Mouse (Mus musculus): ENCODE results near the gene Tmem164. TPM values are rescaled to one million over a fixed set of nuclear protein-coding genes. Genes with fewer than 3 reads are reported as not detected.

Gene Tmem164
- polyA plus RNA-seq, 1 experiment from 2014 or later: 53.7 TPM

- Histone ChIP-seq H3K9me3 (no peaks in the 10 kb centered on the region), H3K4me2 (no peak overlapping the region), H3K36me3 (no peaks in the 10 kb centered on the region), H3K27me3 (peaks cover 19% of the 10 kb centered on the region; the same call in 1 of the 2 replicates), H3K4me1 (no peaks in the 10 kb centered on the region), H3K27ac (no peak overlapping the region), H3K4me3 (no peak overlapping the region), H3K9ac (no peak overlapping the region)
- no peak for ATAC-seq (ENCODE audit: insufficient number of reproducible peaks, insufficient read depth, low FRiP score, low TSS enrichment, low read depth)
- WGBS: 90% methylated on average over 3 of the region's 3 CpGs
Measured at GRCm38 (mm10) chrX:142721897-142722296, 40.7 kb downstream of the Tmem164 start.

GRCm38 (mm10) chrX:142724203-142724602 lies 43.0 kb downstream of the Tmem164 start:
- H3K27me3 ChIP-seq: peaks cover 23% of the 10 kb centered on the region; the same call in 1 of the 2 replicates
- no peak overlapping the region for H3K9ac ChIP-seq
- 83% methylated on average over 2 of the region's 2 CpGs for WGBS

GRCm38 (mm10) chrX:142725571-142725970 lies 44.4 kb downstream of the Tmem164 start:
- WGBS: 83% methylated on average over 2 of the region's 2 CpGs
- H3K9ac ChIP-seq: no peak overlapping the region
- H3K9me3 ChIP-seq: no peaks in the 10 kb centered on the region
- no peak overlapping the region for H3K4me3 ChIP-seq
- H3K4me2 ChIP-seq: no peak overlapping the region
- no peak overlapping the region for H3K27ac ChIP-seq
- ATAC-seq (ENCODE audit: insufficient number of reproducible peaks, insufficient read depth, low FRiP score, low TSS enrichment, low read depth): no peak
- H3K27me3 ChIP-seq: peaks cover 25% of the 10 kb centered on the region; the same call in 1 of the 2 replicates
- no peaks in the 10 kb centered on the region for H3K36me3 ChIP-seq
- H3K4me1 ChIP-seq: no peaks in the 10 kb centered on the region

More at GRCm38 (mm10) chrX:142724203-142724602, 43.0 kb downstream of the Tmem164 start:
- Histone ChIP-seq H3K4me2 (no peak overlapping the region), H3K27ac (no peak overlapping the region), H3K36me3 (no peaks in the 10 kb centered on the region), H3K4me1 (no peaks in the 10 kb centered on the region), H3K4me3 (no peak overlapping the region), H3K9me3 (no peaks in the 10 kb centered on the region)
- no peak for ATAC-seq (ENCODE audit: insufficient number of reproducible peaks, insufficient read depth, low FRiP score, low TSS enrichment, low read depth)

- H3K9me3 ChIP-seq: no peaks in the 10 kb centered on the region
- H3K9ac ChIP-seq: no peak overlapping the region
- H3K27ac ChIP-seq: no peak overlapping the region
- H3K4me3 ChIP-seq: no peak overlapping the region
- no peak overlapping the region for H3K4me2 ChIP-seq
- peaks cover 25% of the 10 kb centered on the region; the same call in 1 of the 2 replicates for H3K27me3 ChIP-seq
- no peaks in the 10 kb centered on the region for H3K36me3 ChIP-seq
- H3K4me1 ChIP-seq: 0 out of 2 replicates have a peak, but pooled peaks cover 2% of the 10 kb centered on the region
- WGBS: 82% methylated on average over 2 of the region's 2 CpGs
- no peak for ATAC-seq (ENCODE audit: insufficient number of reproducible peaks, insufficient read depth, low FRiP score, low TSS enrichment, low read depth)
Measured at GRCm38 (mm10) chrX:142726311-142726710, 45.1 kb downstream of the Tmem164 start.

DNA sequence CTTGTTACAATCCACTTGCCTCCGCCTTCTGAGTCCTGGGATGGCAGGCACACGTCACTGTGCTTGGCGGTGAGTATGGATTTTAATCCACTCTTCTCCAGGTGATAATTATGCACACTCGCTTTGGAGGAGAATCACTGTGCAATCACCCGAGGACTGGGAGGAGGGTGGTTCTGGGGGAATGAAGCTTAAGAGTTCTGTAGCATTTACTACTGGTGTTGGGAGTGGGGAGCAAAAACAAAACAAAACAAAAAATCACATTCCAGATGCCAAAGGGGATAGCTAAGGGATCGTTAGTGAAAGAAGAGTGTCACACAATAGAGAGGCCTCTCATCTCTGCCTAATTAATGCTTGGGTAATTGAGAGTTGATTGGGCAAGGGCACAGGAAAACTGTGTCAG lies 46.6 kb downstream of the Tmem164 start:
- ATAC-seq (ENCODE audit: insufficient number of reproducible peaks, insufficient read depth, low FRiP score, low TSS enrichment, low read depth): no peak
- 74% methylated on average over 6 of the region's 6 CpGs for WGBS
- Histone ChIP-seq H3K4me3 (no peak overlapping the region), H3K9me3 (no peaks in the 10 kb centered on the region), H3K27ac (no peak overlapping the region), H3K9ac (no peak overlapping the region), H3K4me2 (no peak overlapping the region), H3K36me3 (no peaks in the 10 kb centered on the region), H3K4me1 (0 out of 2 replicates have a peak, but pooled peaks cover 3% of the 10 kb centered on the region), H3K27me3 (peaks cover 29% of the 10 kb centered on the region; the same call in 1 of the 2 replicates)

DNA sequence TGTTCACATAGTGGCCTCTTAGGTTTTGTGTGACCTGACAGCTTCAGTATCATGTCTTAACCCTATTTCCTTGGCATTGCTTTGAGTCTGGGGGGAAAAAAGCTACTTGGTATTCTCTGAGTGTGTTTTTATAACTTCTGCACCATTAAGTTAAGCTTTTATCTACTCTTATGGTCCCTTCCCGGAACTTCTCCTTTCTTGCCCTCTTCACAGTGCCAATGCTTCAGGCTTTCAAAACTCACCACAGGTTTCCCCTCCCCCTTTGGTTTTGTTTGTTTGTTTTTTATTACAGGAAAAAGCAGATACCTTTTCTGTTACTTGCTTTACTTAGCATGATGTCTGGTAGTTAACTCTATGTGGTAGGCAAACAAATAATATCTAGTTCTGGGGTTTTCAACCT lies 47.8 kb downstream of the Tmem164 start:
- Histone ChIP-seq H3K4me3 (no peak overlapping the region), H3K27me3 (peaks cover 19% of the 10 kb centered on the region; the same call in 1 of the 2 replicates), H3K4me1 (0 out of 2 replicates have a peak, but pooled peaks cover 3% of the 10 kb centered on the region), H3K4me2 (no peak overlapping the region), H3K9ac (no peak overlapping the region), H3K27ac (no peak overlapping the region), H3K9me3 (no peaks in the 10 kb centered on the region), H3K36me3 (no peaks in the 10 kb centered on the region)
- ATAC-seq (ENCODE audit: insufficient number of reproducible peaks, insufficient read depth, low FRiP score, low TSS enrichment, low read depth): no peak
- WGBS: 90% methylated on average over 1 of the region's 1 CpGs

DNA sequence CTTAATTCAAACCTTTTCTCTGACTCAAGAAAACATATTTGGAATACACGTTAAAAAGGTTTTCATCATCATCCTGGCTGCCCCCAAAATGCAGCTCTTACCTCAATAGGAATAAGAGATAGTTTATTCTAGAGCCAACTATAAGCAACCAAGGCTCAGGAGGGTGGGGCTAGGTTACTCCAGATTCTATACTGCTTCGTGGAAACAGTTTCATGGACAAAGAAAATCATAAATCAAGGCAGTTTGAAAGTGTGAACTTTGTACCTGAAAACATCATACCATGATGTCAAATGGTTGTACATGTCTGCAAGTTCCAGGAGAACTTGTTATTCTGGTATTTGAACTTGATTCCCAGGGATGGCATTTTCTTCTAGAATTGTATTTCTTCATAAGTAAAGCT lies 48.3 kb downstream of the Tmem164 start:
- WGBS: 70% methylated on average over 2 of the region's 2 CpGs
- ATAC-seq (ENCODE audit: insufficient number of reproducible peaks, insufficient read depth, low FRiP score, low TSS enrichment, low read depth): no peak
- Histone ChIP-seq H3K4me1 (0 out of 2 replicates have a peak, but pooled peaks cover 3% of the 10 kb centered on the region), H3K36me3 (no peaks in the 10 kb centered on the region), H3K27me3 (peaks cover 18% of the 10 kb centered on the region; the same call in 1 of the 2 replicates), H3K4me2 (no peak overlapping the region), H3K4me3 (no peak overlapping the region), H3K9me3 (no peaks in the 10 kb centered on the region), H3K27ac (no peak overlapping the region), H3K9ac (no peak overlapping the region)

DNA sequence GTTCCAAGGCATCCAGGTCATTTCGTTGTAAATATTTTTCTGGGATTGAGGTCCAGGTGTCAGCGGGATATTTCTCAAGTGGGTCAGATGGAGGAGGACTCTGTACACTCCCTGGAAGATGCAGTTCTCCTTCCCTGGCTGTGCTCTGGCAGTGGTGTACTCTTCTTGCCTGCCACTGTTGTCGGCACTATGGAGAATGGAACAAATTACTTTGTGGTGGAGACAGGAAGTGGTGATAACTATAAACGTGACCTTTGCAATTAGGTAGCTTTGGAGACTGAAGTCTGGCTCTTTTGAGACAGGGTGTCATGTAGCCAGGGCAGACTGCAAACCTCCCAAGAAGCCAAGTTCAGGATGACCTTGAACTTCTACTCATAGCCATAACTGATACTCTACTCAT lies 55.9 kb downstream of the Tmem164 start:
- Histone ChIP-seq H3K27me3 (peaks cover 18% of the 10 kb centered on the region), H3K9ac (no peak overlapping the region), H3K4me2 (no peak overlapping the region), H3K27ac (0 out of 2 replicates have a peak overlapping the region, but pooled peaks have one; percentile 7), H3K36me3 (no peaks in the 10 kb centered on the region), H3K9me3 (no peaks in the 10 kb centered on the region), H3K4me1 (0 out of 2 replicates have a peak, but pooled peaks cover 3% of the 10 kb centered on the region), H3K4me3 (no peak overlapping the region)
- 57% methylated on average over 4 of the region's 4 CpGs for WGBS
- no peak for ATAC-seq (ENCODE audit: insufficient number of reproducible peaks, insufficient read depth, low FRiP score, low TSS enrichment, low read depth)

- Histone ChIP-seq H3K9me3 (no peaks in the 10 kb centered on the region), H3K4me2 (peak overlapping the region; percentile 16; the same call in 1 of the 2 replicates), H3K9ac (no peak overlapping the region), H3K27ac (0 out of 2 replicates have a peak overlapping the region, but pooled peaks have one; percentile 7), H3K4me1 (0 out of 2 replicates have a peak, but pooled peaks cover 3% of the 10 kb centered on the region), H3K27me3 (peaks cover 14% of the 10 kb centered on the region), H3K4me3 (no peak overlapping the region), H3K36me3 (no peaks in the 10 kb centered on the region)
- WGBS: 50% methylated on average over 6 of the region's 6 CpGs
- ATAC-seq (ENCODE audit: insufficient number of reproducible peaks, insufficient read depth, low FRiP score, low TSS enrichment, low read depth): no peak
Measured at GRCm38 (mm10) chrX:142737719-142738118, 56.5 kb downstream of the Tmem164 start.

DNA sequence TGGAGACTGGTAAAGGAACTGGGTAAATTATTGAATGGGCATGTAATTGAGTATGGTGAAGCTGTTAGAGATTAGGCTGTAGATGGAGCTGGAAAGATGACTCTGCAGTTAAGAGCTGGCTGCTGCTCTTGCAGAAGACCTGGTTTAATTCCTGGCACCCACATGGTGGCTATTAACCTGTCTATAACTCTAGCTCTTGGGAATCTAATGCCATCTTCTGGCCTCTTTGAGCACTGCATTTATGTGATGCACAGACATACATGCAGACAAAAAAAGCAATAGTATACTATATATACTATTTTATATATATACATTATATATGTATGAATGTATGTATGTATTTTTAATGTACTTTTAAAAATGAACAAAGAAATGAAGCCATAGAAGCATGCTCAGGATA lies 66.2 kb downstream of the Tmem164 start:
- H3K4me3 ChIP-seq: no peak overlapping the region
- H3K9ac ChIP-seq: no peak overlapping the region
- no peak for ATAC-seq (ENCODE audit: insufficient number of reproducible peaks, insufficient read depth, low FRiP score, low TSS enrichment, low read depth)
- H3K36me3 ChIP-seq: no peaks in the 10 kb centered on the region
- no peaks in the 10 kb centered on the region for H3K4me1 ChIP-seq
- no peak overlapping the region for H3K4me2 ChIP-seq
- no peaks in the 10 kb centered on the region for H3K9me3 ChIP-seq
- peaks cover 22% of the 10 kb centered on the region; the same call in 1 of the 2 replicates for H3K27me3 ChIP-seq
- H3K27ac ChIP-seq: no peak overlapping the region

DNA sequence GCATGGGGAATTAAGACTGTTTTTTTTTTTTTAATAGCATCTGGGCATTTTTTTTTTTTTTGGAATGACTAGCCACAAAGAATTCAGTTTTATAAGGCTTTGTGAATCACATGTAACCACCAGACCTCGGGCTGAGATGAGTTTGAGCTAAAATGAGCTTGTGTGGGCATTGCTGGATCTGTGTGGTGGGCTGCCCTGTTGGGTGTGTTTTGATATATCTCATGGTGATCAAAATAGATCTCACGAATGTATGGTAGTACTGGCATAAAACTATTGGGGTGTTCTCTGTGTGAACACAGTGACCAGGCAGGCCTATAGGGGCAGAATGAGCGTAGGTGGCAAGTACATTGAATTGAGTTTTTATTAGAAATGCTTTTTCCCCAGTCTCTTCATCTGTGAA lies 67.4 kb downstream of the Tmem164 start:
- no peak overlapping the region for H3K4me2 ChIP-seq
- peaks cover 23% of the 10 kb centered on the region; the same call in 1 of the 2 replicates for H3K27me3 ChIP-seq
- WGBS: 84% methylated on average over 3 of the region's 3 CpGs
- no peaks in the 10 kb centered on the region for H3K9me3 ChIP-seq
- H3K27ac ChIP-seq: no peak overlapping the region
- no peak for ATAC-seq (ENCODE audit: insufficient number of reproducible peaks, insufficient read depth, low FRiP score, low TSS enrichment, low read depth)
- H3K36me3 ChIP-seq: no peaks in the 10 kb centered on the region
- H3K9ac ChIP-seq: no peak overlapping the region
- H3K4me3 ChIP-seq: no peak overlapping the region
- no peaks in the 10 kb centered on the region for H3K4me1 ChIP-seq

- 69% methylated on average over 4 of the region's 4 CpGs for WGBS
- H3K4me1 ChIP-seq: no peaks in the 10 kb centered on the region
Measured at GRCm38 (mm10) chrX:142750775-142751174, 69.6 kb downstream of the Tmem164 start.

More at GRCm38 (mm10) chrX:142750775-142751174, 69.6 kb downstream of the Tmem164 start:
- Histone ChIP-seq H3K9me3 (no peaks in the 10 kb centered on the region), H3K27me3 (peaks cover 27% of the 10 kb centered on the region; the same call in 1 of the 2 replicates), H3K27ac (no peak overlapping the region), H3K36me3 (no peaks in the 10 kb centered on the region), H3K4me3 (no peak overlapping the region), H3K4me2 (no peak overlapping the region), H3K9ac (no peak overlapping the region)
- no peak for ATAC-seq (ENCODE audit: insufficient number of reproducible peaks, insufficient read depth, low FRiP score, low TSS enrichment, low read depth)
